Mouse (Mus musculus) frontal cortex, postnatal 36 days (tissue): Measurements from ENCODE around the gene Sorl1.

Experiments
- DNase-seq, 2 experiments: peaks; one replicate each; pipeline ENCODE4 v3.0.0; 2022; ENCODE audit warnings: low spot score in 2 of 2

Gene Sorl1

DNA sequence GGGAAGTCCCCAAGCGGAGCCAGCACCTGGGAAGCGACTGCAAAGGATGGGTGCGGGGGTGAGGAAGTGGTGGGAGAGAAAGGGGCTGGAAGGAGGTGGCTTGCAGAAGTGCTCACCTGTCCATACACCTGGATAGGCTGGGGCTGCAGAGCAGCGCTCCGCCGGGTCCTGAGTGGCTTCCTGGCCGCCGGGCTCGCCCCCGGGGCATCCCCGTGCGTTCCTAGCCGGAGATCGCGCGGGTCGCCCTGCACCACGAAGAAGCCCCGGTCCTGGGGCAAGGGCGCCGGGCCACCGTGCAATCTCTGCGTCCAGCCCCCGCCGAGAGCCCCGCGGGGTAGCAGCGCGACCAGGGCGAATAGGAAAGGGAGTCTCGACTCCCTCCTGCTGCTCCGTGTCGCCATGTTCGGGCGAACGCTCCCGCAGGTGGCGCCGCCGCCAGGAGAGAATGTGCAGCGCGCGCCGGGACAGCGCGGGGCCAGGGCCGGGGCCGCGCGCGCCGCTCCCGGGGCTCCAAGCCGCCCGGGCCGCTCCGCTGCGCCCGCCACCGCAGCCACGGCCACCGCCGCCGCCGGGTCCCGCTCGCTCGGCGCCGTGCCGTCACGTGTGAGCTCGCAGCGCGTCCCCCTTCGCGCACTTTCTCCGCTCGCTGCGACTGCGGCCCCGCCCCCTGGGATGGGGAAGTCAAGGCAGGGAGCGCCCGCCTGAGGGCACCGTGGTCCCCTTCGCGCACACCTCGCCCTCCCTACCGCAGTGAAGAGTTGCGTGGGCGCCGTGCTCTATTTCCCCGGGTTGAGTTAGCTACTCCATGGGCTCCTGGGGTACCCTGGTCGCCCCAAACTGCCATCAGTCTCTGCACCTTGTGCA, at the start of gene Sorl1:
Gene Sorl1, minus strand, starts transcription at position 585 of the 864 bp plus-strand sequence.
- DNase-seq = peak in 1 of 2 experiments; percentile 63

DNA sequence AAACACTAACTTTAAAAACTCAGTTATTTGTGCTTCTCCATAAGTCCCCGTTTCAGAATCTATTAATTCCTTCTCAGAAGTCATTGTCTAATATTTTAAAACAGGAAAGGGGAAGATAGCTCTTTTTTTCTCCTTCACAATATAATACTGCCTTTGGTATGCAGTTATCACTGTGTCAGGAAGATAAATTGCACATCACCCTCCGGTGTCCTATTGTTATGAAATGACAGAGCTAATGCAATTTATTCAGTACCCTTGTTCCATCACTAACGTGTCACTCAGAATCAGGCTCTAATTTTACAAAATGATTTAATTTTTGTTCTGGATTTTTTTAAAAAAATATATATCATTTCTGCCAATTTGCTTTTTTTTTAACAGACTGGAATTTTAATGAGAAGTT, 49.7 kb upstream of the Sorl1 start:
- DNase-seq = no peak

DNA sequence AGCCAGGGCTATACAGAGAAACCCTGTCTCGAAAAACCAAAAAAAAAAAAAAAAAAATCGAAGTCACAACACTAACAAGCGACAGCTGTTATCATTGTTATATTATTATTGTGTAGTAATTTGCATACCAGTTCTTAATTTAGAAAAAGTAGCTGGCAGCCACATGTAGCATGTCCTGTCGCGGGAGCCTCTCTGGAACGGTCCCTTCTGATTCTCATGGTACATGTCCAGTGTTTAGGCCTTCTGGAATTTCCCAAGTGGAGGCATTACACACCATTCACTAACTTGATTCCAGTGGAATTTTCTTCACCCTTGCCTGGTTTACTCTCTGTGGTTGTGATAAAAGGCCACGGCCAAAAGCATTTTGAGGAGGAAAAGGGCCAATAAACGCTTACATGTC, 45.4 kb upstream of the Sorl1 start:
- no peak for DNase-seq

DNA sequence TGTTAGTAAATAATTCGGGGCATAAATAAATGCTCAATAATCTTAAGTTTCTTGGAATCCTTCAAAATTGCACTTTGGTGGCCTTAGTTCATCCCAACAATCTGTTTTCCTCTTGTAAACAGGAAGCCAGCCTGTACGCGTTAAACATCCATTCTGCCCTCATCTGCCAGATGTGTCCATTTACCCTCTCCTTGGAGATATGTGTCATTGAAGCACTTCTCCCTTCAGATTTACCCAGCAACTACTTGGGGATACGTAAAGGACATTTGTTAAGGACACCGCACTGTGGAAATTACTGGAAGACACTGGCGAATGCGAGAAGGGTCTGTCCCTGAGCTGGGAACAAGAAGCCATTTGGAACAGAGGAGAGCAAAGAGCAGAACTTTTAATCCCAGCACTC, 44.9 kb upstream of the Sorl1 start:
- DNase-seq = no peak

DNA sequence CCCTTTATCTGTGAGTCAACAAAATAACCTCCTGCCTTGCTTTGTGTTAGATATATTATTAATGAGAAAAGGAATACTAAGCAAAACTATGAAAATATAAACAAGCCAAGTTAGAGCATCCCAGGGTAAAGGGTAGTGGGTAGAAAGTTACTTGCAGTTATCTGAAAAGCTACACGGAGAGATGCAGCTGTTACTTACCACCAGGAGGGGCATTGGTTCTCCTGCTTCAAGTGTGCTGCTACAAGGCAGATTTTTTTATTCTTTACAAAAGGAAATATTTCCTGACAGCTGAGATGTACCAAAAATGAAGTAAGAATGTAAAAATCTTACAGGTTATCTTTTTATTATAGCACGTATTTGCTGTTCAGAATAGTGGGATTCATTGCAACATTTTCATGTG, 40.8 kb upstream of the Sorl1 start:
- DNase-seq = no peak

DNA sequence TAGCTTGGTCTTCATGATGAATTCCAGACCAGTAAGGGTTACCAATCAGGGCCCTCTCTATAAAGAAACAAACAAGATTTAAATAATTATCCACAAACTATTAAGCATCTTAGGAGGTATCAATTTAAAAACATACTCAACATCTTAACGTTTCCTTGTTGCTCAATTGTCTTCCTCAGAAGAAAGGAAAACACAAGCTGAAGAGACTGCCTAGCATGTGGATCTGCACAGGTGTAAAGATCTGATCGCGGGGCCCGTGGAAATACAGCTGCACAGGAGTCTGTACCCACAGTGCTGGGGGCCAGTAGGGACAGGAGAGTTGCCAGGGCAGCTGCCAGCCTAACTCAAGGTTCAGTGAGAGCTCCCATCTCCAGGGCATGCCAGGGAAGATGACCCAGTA, 38.9 kb upstream of the Sorl1 start:
- DNase-seq = no peak

DNA sequence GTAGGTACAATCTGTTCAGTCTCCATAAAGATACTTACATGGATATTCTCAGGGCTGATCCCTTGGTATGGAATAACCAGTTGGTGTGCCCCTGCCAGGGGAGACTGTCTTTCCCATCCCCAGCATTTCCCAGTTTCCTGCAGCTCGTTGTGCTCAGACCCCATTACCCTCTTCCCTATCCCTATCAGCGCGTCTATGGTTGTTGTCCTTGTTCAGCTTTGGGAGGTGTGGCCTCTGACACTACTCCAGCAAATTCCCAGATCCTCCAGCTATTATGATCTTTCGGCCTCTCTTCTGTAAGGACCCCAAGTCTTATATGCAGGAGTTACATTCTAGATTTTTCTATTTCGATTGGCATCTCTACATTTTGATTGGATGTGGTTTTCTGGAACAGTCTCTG, 35.3 kb upstream of the Sorl1 start:
- DNase-seq = no peak

DNA sequence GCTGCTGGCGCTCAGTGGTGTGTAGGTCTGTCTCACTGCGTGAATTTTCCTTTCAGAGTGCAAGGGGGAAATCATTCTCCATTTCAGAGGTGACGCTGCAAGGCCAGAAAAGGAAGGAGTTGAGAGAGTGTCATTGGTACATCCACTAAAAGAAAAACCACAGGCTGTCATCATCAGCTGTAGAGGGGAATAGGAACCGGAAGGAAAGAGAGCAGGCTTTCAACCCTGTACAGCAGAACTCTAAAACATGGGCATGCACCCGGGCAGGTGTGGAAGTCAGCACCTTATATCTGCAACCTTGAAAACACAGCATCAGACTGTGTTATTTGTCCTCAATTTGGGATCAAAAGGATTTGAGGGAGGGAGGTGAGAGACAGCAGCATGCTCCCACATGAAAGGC, 34.6 kb upstream of the Sorl1 start:
- no peak for DNase-seq

DNA sequence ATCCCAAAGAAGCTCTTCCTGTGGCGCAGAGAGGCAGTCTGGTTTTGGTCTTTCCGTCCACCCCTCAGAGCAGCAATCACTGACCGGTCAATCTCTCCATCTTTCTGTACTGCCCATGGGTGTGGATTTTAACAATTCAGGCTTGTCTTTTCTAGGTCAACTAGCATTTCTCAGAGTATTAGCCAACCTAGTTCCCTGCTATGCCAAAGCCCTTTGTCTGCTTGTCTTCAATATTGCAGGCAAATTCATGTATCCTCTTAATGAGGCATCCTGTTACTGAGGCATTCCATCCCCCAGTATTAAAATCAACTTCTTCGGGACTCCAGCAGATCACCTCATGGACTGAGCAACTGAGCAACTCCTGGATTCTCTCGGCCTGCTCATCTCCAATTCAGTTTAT, 33.9 kb upstream of the Sorl1 start:
- DNase-seq = no peak

DNA sequence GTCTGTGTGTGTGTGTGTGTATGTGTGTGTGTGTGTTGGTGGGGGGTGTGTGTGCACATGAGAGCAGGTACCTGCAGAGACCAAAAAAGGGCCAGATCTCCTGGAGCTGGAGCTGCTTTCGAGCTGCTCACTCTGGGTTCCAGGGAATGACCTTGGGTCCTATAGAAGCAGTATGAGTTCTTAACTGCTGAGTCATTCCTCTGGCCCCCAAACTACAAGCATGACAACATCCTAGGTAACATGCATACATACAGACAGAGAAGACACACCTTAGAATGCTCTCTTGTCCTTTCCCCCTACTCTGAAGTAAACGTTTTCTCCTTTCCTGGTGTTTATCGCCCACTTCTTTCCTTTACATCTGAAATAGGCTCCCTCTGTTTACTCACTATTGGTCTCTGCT, 32.5 kb upstream of the Sorl1 start:
- DNase-seq = no peak

DNA sequence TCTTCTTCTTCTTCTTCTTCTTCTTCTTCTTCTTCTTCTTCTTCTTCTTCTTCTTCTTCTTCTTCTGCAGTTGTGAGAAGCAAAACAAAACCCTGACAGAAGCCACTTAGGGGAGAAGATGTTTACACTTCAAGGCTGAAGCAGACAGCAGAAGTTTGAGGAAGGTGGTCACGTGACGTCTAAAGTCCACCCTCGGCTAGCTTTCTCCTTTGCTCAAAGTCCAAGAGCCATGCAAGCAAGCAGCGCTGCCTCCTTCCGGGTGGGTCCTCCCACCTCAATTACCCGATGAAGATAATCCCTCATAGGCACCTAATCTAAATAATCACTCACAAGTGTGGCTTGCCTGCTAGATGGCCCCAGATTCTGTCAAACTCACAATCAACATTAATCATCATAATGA, 30.6 kb upstream of the Sorl1 start:
- no peak for DNase-seq

DNA sequence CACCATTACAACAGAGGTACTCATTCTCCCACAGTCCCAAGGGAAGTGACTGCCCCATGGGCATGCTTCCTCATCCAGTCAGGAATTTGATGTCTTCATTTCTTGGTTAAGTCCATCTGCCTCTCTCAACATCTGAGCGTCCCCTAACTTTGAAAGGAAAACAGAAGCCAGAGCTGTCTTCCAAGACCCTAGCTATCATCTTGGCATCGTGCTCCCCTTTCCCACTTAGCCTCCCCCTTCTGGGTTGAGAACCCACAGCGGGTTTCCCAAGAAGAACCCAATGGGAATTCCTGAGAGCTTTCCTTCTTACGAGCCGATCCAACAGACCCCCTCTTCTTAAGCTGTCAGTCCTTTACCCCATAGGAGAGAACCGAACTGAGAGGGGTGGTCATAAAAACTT, 24.7 kb upstream of the Sorl1 start:
- no peak for DNase-seq

DNA sequence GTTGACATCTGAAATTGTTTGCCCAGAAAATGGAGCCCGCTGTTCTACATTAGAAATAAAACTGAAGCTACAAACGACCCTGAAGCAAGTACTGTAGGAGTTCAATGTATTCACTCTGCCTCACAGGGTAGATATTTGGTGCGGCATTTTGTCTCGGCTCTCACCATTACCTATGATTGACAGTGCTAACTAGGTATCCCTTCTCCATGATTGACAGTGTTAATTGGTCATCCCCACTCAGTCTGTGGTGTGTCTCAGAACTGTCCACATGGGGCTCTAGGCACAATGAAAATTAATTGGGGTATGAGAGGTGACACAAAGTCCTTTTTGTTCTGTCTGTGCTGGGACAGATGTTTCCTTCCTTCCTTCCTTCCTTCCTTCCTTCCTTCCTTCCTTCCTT, 23.9 kb upstream of the Sorl1 start:
- DNase-seq = no peak

DNA sequence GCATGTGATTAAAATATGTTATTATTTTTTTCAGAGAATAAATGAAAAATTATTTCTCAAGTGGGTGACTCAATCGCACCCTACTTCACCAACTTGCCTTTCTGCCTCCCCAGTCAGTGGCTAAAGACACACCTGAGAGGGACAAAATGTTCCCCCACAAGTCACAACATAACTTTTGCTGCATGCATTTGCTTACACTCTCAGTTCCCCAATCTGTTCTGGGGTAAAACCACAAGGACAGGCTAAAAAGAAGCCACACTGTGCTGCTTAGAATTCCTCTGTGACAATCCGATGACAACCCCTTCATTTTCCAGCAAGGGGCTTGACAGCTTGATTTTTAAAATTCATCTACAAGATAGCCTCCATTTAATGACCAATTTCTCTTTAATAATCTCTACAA, 22.4 kb upstream of the Sorl1 start:
- no peak for DNase-seq

DNA sequence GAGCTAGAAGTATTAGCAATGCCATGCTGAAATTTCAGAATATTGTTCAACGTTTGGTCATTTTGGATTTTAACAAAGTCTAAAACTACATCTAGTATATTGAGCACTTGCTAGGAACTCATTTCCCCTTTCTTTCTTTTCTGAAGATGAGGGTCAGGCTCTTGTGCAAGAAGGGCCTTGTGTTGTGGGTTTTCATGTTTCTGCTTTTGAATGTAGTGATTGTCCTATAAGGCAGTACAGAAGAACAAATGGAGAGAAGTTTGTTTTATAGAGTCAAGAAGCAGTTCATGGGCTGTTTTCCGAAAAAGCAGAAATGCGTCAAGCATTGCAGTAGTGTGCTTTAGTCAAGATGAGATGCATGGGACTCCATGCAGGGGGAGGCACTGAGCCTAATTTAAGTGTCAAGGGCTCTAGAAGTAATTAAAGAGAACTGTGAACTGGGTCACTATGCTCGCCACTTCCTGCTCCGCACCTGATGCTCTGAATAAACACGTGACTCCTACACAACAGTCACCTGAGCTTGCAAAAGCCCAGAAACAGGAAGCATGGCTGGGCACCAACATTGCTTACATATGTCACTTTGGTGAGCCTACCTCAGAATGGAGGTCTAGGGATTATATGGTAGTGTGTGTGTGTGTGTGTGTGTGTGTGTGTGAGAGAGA, 17.6 kb upstream of the Sorl1 start:
- DNase-seq = no peak

DNA sequence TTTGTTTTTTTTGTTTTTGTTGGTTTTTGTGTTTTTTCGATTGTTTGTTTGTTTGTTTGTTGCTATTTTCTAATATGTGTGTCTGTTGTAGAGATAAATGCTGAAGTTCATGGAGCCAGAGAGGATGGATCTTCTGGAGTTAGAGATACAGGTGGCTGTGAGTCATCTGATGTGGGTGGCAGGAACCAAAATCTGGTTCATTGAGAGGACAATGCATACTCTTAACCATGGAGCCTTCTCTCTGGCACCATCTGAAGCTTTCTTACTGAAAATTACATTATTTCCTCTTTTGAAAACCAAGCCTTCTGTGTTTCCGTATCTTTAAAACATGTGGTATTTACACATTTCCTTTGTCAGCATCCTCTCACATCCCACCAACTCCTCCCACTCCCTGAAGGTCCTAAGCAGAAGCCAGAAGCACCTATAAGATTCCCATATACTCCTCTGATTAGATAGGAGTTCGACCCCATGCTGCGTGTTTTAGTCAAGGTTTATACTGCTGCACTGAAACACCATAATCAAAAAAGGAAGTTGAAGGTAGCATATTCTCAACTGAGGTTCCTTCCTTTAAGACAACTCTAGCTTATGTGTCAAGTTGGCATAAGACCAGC, 14.3 kb upstream of the Sorl1 start:
- DNase-seq = peak in 1 of 2 experiments; percentile 37

DNA sequence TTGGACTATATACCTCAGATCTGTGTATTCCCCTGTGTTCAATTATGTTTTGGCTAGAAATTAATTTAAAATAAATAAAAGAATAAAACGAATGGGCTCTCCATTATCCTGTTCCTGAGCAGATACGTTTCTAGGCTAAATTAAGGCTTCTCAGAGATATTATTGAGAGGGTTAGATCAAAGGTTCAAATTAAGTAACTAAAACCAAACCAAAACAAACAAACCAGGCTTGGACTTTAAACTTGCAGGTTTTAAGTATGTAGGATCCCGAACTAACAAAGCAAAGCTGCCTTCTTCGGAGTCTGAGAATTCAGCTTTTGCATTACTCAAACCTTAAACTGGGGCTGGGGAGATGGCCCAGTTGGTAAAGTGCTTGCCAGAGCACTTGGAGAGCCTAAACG, 13.5 kb upstream of the Sorl1 start:
- DNase-seq = no peak

DNA sequence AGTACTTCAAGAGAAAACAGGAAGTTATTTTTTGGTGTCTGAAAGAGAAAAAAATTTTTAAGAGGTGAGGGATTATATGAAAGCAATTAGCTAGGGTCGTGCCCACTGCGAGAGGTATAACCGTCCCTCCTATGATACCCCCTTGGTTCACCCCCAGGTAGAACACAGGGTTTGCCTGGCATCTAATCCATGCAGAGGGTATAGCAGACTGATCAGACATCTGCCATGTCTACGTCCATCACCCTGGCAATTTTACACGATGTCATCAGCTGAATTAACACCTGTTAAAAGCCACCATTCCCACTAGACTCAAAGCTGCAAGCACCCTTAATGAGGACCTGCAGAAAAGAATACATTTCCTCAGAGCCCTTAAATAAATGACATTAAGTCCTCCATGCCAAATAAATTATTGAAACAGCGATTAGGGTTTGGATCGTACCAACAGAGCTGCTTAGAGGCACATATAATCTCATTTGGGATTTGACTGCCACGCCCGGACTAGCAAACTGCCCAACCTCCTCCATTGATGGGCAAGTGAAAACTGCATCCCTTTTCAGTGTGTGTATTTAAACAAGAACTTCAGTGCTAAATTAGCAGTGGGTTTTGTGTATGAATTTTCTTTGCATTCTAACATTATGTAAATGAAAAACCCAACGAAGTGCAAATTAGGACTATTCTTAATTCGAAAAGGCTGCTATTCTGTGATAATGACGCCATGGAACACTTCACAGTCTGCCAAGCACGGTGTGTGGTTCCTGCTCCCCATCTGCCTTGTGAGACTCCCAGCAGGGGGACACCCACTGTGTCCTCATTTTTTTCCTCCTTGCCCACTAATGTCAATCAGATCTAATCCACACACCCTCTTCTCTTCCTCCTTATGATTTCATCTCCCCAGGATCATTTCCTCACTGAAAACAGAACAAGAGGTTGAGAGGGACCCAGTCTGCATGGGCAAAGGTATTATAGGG, 7.0 kb upstream of the Sorl1 start:
- DNase-seq = peak; percentile 65 to 67

DNA sequence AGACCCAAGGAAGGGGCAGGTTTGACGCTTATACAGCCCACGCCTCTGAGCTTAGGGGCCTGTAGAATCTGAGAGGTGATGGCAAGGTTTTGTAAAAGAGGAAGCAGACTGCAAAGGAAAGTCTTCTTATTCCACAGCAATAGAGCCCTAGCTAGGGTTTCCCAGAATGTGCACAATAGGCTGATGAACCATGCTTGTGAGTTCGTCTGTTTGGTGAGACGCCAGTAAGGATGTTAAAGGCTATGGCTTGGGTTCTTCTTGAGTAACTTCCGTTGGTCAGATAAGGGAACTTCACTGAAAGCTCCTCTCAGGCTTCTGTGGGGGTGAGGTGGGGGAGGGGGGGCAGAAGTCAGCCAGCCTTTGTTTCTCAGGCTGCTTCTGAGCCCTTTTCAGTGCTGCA, 3.9 kb upstream of the Sorl1 start:
- no peak for DNase-seq

DNA sequence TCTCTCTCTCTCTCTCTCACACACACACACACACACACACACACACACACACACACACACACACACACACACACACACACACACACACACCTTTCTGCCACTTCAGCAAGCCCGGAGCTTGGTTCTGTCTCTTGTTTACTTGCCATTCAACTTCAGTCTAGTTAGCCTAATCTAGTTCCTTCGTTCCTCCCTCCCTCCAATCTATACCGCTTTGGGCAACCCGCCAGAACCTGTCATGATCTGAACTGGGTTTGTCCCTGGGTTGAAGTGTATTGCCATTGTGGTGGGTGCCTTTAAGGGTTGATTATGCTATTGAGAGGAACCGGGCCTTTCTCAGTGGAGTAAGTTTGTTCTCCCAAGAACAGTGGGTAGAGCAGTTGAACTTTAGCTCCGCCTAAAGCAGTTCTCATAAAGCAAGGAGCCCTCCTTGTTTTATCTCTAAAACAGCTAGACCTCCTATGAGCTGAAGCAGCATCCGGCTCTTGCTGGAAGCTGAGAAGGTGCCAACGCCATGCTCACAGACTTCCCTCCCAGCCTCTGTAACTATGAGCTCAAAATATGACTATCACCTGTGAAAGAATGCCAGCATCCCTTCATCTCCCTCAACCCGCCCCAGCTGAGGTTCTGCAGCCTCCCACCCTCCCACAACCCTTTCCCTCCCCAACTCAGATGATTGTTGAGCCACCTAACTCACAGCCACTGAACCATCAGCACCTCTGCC, 1.3 kb upstream of the Sorl1 start:
- DNase-seq = no peak

DNA sequence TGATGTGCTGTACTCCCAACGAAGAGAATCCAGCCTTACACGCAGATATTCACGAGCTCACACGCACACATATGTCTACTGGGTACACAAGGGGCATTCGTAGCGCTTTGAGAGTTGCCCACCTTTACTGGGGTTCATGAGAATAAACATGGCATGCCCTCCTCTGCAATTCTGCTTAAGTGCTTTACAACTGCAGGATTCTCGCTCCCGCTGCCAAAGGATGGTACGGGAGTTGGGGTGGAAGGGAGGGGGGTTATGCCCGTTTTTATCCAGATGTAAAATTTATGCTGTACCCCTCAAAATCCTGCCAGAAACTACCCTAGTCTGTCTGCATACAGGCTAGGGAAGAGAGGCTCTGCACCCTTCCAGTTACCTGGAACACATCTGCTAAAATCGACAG, 893 bp downstream of the Sorl1 start:
- DNase-seq = no peak
